Mouse (Mus musculus) gastrocnemius, postnatal 14 days (tissue): ENCODE data around the gene Clint1. TPM values are rescaled to one million over a fixed set of nuclear protein-coding genes. Genes with fewer than 3 reads are reported as not detected.
A peak's percentile ranks its signal among the peaks of the same experiment; 100 is the strongest.

ENCODE experiments used
- DNase-seq: peaks from one replicate; pipeline ENCODE4 v3.0.0; 2021; ENCODE audit warnings: mixed read lengths
- intact Hi-C: fragments of 180-260 bp; cut with DNase I; formaldehyde crosslinking; loops from one replicate; pipeline ENCODE4 v1.15.1; 2025; ENCODE audit warnings: low total_unique reads
- total RNA-seq, 2 experiments: library from RNA; stranded (reverse); gene quantifications; 2 replicates each; pipeline ENCODE4 v1.2.3; 2021

The Clint1 gene
- total RNA-seq, 2 experiments from 2014 or later = 32.4 to 37.7 TPM

DNA sequence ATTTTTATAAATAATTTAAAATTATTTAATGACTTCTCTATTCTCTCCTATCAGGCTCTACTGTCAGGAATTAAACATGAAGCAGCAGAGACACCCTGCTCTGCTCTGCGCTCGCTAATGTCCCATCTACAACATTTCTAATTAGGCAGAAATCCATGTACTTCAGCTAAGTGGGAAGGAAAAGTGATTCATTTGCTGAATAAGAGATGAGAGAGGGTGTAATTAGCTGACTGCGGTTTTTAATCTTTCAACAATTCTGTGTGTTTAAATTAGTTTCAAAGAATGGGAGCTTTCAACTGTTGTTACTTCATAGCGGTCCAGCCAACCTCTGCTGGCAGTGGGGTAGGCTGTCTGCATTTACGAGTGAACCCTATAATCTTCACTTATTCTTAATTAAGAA is 58.9 kb downstream of the Clint1 start:
- DNase-seq = no peak
- intact Hi-C loops = no loop called here

GRCm38 (mm10) chr11:45916196-45916595 is 64.3 kb downstream of the Clint1 start:
- intact Hi-C loops = no loop called here
- DNase-seq = no peak

DNA sequence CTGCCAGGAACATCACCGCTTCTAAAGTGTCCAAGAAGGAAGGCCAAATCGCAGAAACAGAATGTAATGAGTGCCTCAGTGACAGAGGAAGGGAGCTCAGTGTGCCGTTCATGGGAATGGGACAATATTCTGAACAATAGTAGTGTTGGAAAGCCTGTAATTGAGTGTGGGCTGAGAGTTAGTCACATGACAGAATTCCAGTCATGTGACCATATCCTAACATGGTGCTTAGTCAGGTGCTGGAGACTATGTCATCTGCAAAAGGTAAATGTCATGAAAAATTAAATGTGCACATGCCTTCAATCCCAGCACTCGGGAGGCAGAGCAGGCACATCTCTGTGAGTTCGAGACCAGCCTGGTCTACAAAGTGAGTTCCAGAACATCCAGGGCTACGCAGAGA is 66.2 kb downstream of the Clint1 start:
- intact Hi-C loops = no loop called here
- DNase-seq = no peak

DNA sequence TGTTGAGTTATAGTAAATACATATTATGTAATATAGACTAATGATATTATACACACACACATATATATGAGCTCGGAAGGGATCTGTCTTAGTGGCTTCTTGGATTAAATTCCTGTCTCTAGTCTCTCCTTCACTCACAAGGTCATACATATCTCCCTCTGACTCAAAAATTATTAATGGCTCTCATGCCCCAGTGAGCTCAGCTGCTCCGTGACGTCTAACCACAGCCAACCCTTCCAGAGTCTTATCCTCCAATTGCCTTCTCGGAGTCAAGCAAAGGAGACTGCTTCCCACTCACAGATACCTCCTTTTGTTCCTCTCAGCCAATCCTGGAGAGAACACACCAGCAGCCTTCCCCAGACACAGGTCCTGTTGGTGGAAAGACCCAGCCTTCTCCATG is 67.0 kb downstream of the Clint1 start:
- intact Hi-C loops = no loop called here
- no peak for DNase-seq

GRCm38 (mm10) chr11:45921026-45921425 is 69.2 kb downstream of the Clint1 start:
- no peak for DNase-seq
- intact Hi-C loops = no loop called here

GRCm38 (mm10) chr11:45921480-45921898 is 69.6 kb downstream of the Clint1 start:
- intact Hi-C loops = no loop called here
- DNase-seq = no peak

GRCm38 (mm10) chr11:45925436-45925835 is 73.6 kb downstream of the Clint1 start:
- intact Hi-C loops = no loop called here
- DNase-seq = no peak

DNA sequence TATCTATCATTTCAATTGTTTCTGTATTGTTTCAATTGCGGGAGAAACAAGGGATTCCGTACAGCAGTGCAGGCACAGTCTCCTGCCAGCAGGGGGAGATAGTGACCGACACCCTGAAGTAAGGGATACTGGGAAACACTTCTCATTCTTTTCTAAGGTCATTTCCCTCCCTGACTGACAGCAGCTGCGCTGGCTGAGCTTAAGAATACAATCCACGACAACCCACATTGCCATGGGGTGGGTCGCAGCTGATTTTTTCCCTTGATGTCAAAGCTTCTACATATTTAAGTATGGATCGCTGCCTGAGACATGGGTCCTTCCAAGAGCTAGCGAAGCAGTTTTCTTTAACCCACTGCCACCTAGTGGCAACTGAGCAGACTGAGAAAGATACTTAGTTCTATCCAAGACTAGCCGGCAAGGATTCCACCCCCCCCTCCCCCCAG is 74.8 kb downstream of the Clint1 start:
- intact Hi-C loops = no loop called here
- peak; percentile 68 for DNase-seq

- DNase-seq = no peak
- intact Hi-C loops = no loop called here
Measured at GRCm38 (mm10) chr11:45927456-45927855, 75.6 kb downstream of the Clint1 start.

DNA sequence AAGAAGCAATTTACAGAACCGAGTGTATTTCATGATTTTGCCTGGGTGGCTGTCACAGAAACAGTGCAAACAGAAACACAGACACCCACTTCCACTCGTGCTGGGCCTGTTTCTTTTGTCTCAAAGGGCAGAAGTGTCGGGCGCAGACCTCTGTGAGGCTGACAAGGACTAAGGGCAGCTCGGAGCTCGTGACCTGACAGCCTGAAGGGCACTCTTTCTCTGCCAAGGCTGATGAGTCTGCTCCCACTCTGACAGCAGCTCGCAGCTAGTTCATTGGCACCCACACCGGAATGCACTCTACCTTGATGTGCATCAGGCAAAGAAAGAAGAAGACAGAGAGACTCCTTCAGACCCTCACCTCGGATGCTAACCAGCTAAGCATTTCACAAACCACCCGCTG is 77.7 kb downstream of the Clint1 start:
- intact Hi-C loops = no loop called here
- no peak for DNase-seq

DNA sequence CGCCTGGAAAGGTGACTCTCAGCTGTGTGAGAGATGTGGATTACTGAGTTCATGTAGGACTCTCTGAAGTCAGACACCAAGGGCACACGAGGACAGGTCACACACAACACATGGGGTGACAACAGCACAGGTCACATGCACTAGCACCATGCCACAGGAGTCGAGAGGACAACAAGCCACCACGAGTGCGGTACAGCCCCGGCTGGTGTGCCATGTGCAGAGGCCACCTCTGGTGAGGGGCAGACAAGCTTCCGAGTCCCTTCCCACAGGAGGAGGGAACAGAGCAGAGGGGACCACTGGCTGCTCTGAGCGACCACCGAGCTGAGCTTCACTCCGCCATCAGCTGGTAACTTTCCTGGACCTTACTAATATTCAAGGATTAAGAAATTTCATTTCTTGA is 80.9 kb downstream of the Clint1 start:
- DNase-seq = no peak
- intact Hi-C loops = no loop called here

DNA sequence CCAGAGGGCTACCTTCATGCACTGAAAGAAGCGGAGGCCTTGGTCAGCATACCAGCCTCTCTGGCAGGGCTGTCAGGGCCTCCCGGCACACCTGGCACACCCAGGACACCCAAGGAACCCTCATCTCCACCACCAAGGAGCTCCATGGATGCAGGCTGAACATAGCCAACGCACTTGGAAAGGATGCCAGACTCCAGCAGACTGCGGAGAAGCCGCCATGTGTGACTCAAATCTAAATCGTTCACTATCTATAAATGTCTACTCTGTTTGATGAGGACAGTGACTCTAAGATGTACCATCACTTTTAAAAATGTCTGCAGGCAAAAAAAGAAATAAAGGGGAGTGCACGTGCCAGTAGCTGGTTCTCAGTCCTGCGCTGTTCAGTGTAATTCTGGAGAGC is 85.6 kb downstream of the Clint1 start:
- DNase-seq = no peak
- intact Hi-C loops = no loop called here

GRCm38 (mm10) chr11:45938917-45939316 is 87.1 kb downstream of the Clint1 start:
- intact Hi-C loops = no loop called here
- DNase-seq = no peak

- intact Hi-C loops = loop anchor here (10.0 kb wide), 1 partner anchor 183 kb away; no protein-coding TSS in a partner anchor
- DNase-seq = no peak
Measured at GRCm38 (mm10) chr11:45942281-45942680, 90.4 kb downstream of the Clint1 start.

DNA sequence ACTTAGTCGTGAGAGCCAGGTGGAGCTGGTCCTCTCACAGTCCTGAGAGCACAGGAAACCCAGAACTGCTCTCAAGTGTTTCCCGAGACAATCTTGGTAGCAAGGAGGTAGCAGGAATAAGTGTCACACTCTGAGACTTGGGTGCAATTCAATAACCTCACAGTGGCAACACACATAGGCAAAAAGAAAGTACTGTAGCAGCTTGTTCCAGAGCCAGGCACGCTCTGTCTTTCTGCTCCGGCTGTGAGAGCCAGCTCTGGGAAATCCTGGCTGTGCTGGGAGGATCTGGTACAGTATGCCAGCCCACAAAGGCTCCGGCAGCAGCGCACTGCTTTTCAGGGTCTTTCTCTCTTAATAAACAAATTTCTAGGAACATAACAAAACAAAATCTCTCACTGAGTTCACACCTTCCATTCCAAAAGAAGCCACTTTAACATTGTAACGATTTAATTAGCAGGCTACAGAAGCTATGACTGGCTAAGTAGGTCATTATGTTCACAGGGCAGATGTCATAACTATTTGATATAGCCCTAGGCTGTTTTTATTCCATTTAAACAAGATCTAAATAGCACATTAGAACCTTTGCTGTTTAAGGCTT is 91.4 kb downstream of the Clint1 start:
- intact Hi-C loops = loop anchor here (10.0 kb wide), 1 partner anchor 182 kb away; no protein-coding TSS in a partner anchor
- peak; percentile 22 for DNase-seq

GRCm38 (mm10) chr11:45943891-45944642 is 92.2 kb downstream of the Clint1 start:
- intact Hi-C loops = loop anchor here (10.0 kb wide), 1 partner anchor 181 kb away; no protein-coding TSS in a partner anchor
- DNase-seq = no peak

GRCm38 (mm10) chr11:45944643-45945156 is 92.8 kb downstream of the Clint1 start, which contains the start of gene Lsm11:
Gene Lsm11, minus strand, starts transcription at chr11:45944935.
- intact Hi-C loops = loop anchor here (5.0 to 10.0 kb wide), 2 partner anchors 180 to 268 kb away; no protein-coding TSS in a partner anchor
- DNase-seq = peak; percentile 96

- intact Hi-C loops = loop anchor here (5.0 to 10.0 kb wide), 2 partner anchors 178 to 266 kb away; no protein-coding TSS in a partner anchor
- DNase-seq = no peak
Measured at GRCm38 (mm10) chr11:45946796-45947195, 94.9 kb downstream of the Clint1 start.

DNA sequence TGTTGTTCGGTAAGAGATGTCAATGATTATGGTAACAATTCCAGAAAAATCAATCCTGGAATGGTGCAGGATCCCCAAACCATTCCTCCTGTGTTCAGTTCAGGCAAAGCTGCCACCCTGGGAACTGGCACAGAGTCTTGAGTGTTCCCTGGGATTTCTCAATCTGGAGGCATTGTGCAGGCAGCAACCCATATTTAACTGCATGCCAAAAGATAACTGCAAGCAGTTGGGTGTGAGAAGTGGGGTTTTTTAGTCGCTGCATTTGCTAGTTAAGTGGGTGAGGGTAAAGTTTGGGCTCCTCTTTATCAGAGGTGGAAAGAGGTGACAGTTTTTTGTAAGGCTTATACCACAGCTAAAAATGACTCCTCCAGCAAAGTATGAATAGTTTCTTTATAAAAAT is 95.6 kb downstream of the Clint1 start:
- no peak for DNase-seq
- intact Hi-C loops = loop anchor here (5.0 to 10.0 kb wide), 2 partner anchors 177 to 265 kb away; no protein-coding TSS in a partner anchor

DNA sequence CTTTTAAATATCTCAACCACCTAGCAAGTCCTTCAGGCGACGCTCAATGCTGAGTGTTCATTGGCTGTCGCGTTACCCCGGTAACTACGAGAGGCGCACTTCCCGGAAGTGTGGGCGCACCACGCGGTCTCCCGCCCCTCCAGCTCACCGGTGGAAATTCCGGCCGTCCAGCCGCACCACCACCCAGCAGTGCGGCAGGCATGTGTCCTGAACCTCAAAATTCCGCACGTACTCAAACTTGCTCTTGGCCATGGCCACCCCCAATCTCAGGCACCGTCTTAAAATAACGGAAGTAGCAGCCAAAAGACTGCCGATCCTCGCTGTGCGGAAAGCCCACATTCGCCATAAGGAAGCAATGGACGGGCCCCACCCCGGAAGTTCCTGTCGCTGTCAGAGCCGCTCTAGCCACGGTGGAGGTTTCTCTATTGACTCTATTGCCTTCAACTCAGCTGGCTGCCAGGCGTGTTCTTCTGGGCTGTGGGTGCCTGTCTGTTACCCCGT is 103.3 kb downstream of the Clint1 start, which contains the start of gene Thg1l:
Gene Thg1l (minus strand): TSS at position 368 of the 501 bp plus-strand sequence.
- intact Hi-C loops = no loop called here
- DNase-seq = peak; percentile 89
